Mouse (Mus musculus) embryo, embryonic 11 days (tissue): ENCODE results near the gene Scaf4.

ENCODE experiments used
- DNase-seq: peaks from one replicate; pipeline ENCODE4 v3.0.0-alpha.2; 2015

Gene Scaf4

GRCm38 (mm10) chr16:90198626-90199025 lies 85.7 kb downstream of the Scaf4 start:
- no peak for DNase-seq

GRCm38 (mm10) chr16:90197337-90197973 lies 86.8 kb downstream of the Scaf4 start:
- peak; percentile 86 for DNase-seq

DNA sequence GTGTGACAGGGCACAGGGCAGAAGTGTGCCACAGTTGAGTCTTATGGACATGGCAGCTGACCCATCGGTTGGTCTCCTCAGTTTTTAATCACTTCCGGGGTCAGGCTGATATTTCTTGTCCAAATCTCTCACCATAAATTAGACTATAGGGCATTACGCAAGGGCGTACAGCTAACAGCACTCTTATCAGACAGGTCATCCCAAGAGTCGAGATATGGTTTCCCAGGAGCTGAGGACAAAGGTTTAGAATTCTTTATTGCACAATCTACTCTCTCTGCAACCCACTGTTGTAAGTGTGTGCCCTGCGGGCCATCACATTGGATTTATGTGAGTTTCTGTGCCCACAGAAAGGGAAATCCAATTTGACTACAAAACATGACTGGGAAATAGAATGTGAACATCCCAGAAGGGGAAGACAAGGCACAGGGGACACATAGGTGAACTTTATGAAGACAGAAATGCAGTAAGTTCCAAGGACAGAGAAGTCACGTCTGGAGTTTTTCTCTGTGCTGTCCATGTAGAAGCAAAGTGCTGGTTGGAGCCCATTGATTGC lies 87.5 kb downstream of the Scaf4 start:
- no peak for DNase-seq

GRCm38 (mm10) chr16:90193719-90194118 lies 90.6 kb downstream of the Scaf4 start:
- DNase-seq = no peak

GRCm38 (mm10) chr16:90191289-90191688 lies 93.0 kb downstream of the Scaf4 start:
- DNase-seq = no peak

DNA sequence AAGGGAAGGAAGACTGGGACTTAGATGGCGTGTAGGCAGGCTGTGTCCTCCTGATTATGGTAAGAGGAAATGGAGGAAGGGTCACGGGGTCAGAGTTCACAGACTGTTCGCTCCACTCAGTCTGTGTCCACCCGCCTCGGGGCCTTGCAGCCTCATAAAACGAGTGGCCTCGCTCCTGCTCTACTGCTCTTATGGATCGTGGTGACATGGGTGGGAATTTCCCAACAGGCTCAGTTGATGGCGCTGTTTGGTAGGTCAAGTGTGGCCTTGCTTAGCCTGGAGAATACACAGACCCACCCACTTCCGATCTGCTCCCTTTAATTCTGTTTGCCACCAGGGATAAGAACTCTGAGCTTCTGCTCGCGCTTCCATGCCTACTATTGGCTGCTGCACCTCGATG lies 96.8 kb downstream of the Scaf4 start:
- peak; percentile 71 for DNase-seq

- DNase-seq = peak; percentile 88
Observed at GRCm38 (mm10) chr16:90185928-90186588, 98.2 kb downstream of the Scaf4 start.

DNA sequence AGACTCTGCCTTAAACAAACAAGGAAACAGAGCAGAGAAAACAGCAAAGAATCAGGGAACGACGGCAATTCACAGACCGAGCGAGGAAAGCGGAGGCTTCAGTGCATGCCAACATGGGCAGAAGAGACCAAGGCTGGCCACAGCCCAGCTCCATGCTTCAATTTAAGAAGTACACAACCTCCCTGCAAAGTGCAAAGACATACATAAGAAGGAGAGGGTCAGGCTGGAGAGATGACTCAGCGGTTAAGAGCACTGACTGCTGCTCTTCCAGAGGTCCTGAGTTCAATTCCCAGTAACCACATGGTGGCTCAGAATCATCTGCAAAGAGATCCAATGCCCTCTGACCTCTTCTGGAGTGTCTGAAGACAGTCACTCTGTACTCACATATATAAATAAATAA lies 100.2 kb downstream of the Scaf4 start:
- no peak for DNase-seq

GRCm38 (mm10) chr16:90181673-90182072 lies 102.6 kb downstream of the Scaf4 start:
- no peak for DNase-seq

GRCm38 (mm10) chr16:90180975-90181374 lies 103.3 kb downstream of the Scaf4 start:
- no peak for DNase-seq

DNA sequence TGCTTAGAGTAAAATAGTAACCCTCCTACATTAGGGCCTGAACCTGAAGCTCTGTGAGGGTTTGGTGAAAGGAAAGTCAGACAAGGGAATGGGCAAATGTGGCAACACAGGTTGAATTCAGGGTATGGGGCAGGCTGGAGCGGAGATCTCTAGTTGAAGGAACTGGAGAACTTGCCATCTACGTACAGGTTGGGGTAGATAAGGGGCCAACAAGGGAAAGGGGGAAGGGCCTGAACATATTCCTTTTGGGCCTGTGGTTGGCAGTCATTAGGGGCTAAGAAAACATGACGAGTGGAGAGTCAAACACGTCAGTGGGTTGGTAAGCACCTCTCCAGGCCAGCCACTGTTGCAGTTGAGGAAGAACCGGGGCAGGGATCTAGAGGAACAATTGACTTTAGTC lies 104.4 kb downstream of the Scaf4 start:
- DNase-seq = no peak

DNA sequence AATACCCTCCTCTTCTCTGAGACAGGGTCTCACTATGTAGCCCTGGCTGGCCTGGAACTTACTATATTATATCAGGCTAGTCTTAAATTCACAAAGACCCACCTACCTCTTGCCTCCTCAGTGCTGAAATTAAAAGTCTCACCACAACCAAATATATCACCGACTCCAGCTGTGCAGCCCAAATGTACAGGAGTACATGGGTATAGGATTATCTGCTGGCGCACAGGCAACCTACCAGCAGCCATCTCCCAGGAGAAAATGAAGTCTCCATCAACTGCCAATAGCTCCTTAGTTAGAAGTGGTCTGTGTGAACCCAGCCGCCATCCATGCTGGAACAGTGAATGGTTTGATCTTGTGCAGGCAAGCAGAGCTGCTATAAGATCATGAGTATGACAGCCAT lies 105.9 kb downstream of the Scaf4 start:
- no peak for DNase-seq

GRCm38 (mm10) chr16:90177425-90177824 lies 106.9 kb downstream of the Scaf4 start:
- DNase-seq = no peak

GRCm38 (mm10) chr16:90176472-90176871 lies 107.8 kb downstream of the Scaf4 start:
- peak; percentile 45 for DNase-seq
